Mouse (Mus musculus): ENCODE results near the gene H2-M10.4. TPM values are rescaled to one million over a fixed set of nuclear protein-coding genes. Genes with fewer than 3 reads are reported as not detected.
"Not testable (repeated sequence)": the region's sequence is repeated elsewhere in the genome, so short reads cannot be mapped to it uniquely, and the experiment has no call there.

H2-M10.4 gene
- not detected in 2 replicates for polyA plus RNA-seq (2015; fragmentation: Nextera tagmentation; extraction: Ambion mirVana)

GRCm38 (mm10) chr17:36462234-36462633 lies at the start of gene H2-M10.4:
H2-M10.4 (minus strand) TSS chr17:36462334.
- Histone ChIP-seq H3K36me3 (ENCODE audit: poor library complexity, severe bottlenecking) (no peaks in the 10 kb centered on the region), H3K4me2 (no peak within 1 kb of the TSS), H3K27ac (no peak within 1 kb of the TSS), H3K9ac (no peak within 1 kb of the TSS), H3K4me3 (no peak within 1 kb of the TSS), H3K9me3 (replicated peaks) (no peaks in the 10 kb centered on the region; the same call in 1 of the 2 replicates), H3K27me3 (no peaks in the 10 kb centered on the region), H3K4me1 (no peaks in the 10 kb centered on the region)
- ATAC-seq: no peak
- 93% methylated on average over 7 of the region's 7 CpGs for WGBS

GRCm38 (mm10) chr17:36503910-36504309 lies 41.8 kb upstream of the H2-M10.4 start:
- no peak for ATAC-seq
- Histone ChIP-seq H3K4me1 (no peaks in the 10 kb centered on the region), H3K9ac (no peak overlapping the region), H3K4me3 (no peak overlapping the region), H3K36me3 (ENCODE audit: poor library complexity, severe bottlenecking) (no peaks in the 10 kb centered on the region), H3K27me3 (no peaks in the 10 kb centered on the region), H3K9me3 (replicated peaks) (no peaks in the 10 kb centered on the region), H3K27ac (no peak overlapping the region), H3K4me2 (no peak overlapping the region)

- Histone ChIP-seq H3K36me3 (ENCODE audit: poor library complexity, severe bottlenecking) (no peaks in the 10 kb centered on the region), H3K9me3 (replicated peaks) (no peaks in the 10 kb centered on the region), H3K4me1 (no peaks in the 10 kb centered on the region), H3K4me3 (no peak overlapping the region), H3K4me2 (no peak overlapping the region), H3K27me3 (no peaks in the 10 kb centered on the region), H3K9ac (no peak overlapping the region), H3K27ac (no peak overlapping the region)
- 67% methylated on average over 1 of the region's 1 CpGs for WGBS
- no peak for ATAC-seq
Measured at GRCm38 (mm10) chr17:36500435-36500834, 38.3 kb upstream of the H2-M10.4 start.

- not testable (repeated sequence) for ATAC-seq; H3K4me2 ChIP-seq; H3K9ac ChIP-seq; H3K27me3 ChIP-seq; H3K36me3 ChIP-seq (ENCODE audit: poor library complexity, severe bottlenecking); H3K9me3 ChIP-seq (replicated peaks); H3K4me1 ChIP-seq; H3K4me3 ChIP-seq; H3K27ac ChIP-seq
- WGBS: 95% methylated on average over 16 of the region's 16 CpGs
Measured at GRCm38 (mm10) chr17:36488181-36488580, 26.0 kb upstream of the H2-M10.4 start.

- Histone ChIP-seq H3K36me3 (ENCODE audit: poor library complexity, severe bottlenecking) (no peaks in the 10 kb centered on the region), H3K27ac (no peak overlapping the region), H3K9me3 (replicated peaks) (no peaks in the 10 kb centered on the region), H3K4me3 (no peak overlapping the region), H3K27me3 (no peaks in the 10 kb centered on the region), H3K9ac (no peak overlapping the region), H3K4me1 (no peaks in the 10 kb centered on the region), H3K4me2 (no peak overlapping the region)
- 86% methylated on average over 1 of the region's 1 CpGs for WGBS
- ATAC-seq: no peak
Measured at GRCm38 (mm10) chr17:36486687-36487230, 24.6 kb upstream of the H2-M10.4 start.

- 89% methylated on average over 3 of the region's 3 CpGs for WGBS
- Histone ChIP-seq H3K27me3 (no peaks in the 10 kb centered on the region), H3K9ac (no peak overlapping the region), H3K9me3 (replicated peaks) (no peaks in the 10 kb centered on the region), H3K27ac (no peak overlapping the region), H3K36me3 (ENCODE audit: poor library complexity, severe bottlenecking) (no peaks in the 10 kb centered on the region), H3K4me1 (no peaks in the 10 kb centered on the region), H3K4me2 (no peak overlapping the region), H3K4me3 (no peak overlapping the region)
- no peak for ATAC-seq
Measured at GRCm38 (mm10) chr17:36483865-36484264, 21.7 kb upstream of the H2-M10.4 start.

GRCm38 (mm10) chr17:36456260-36456659 lies 5.9 kb downstream of the H2-M10.4 start:
- no peaks in the 10 kb centered on the region for H3K27me3 ChIP-seq
- no peak overlapping the region for H3K27ac ChIP-seq
- WGBS: 78% methylated on average over 4 of the region's 4 CpGs
- H3K4me3 ChIP-seq: no peak overlapping the region
- no peak for ATAC-seq
- H3K9me3 ChIP-seq (replicated peaks): no peaks in the 10 kb centered on the region; the same call in 1 of the 2 replicates
- no peak overlapping the region for H3K4me2 ChIP-seq
- no peak overlapping the region for H3K9ac ChIP-seq
- no peaks in the 10 kb centered on the region for H3K36me3 ChIP-seq (ENCODE audit: poor library complexity, severe bottlenecking)
- H3K4me1 ChIP-seq: no peaks in the 10 kb centered on the region

- no peaks in the 10 kb centered on the region for H3K36me3 ChIP-seq (ENCODE audit: poor library complexity, severe bottlenecking)
- H3K4me3 ChIP-seq: no peak overlapping the region
- H3K9me3 ChIP-seq (replicated peaks): no peaks in the 10 kb centered on the region
- no peak overlapping the region for H3K9ac ChIP-seq
- no peak overlapping the region for H3K27ac ChIP-seq
- no peak for ATAC-seq
- 83% methylated on average over 2 of the region's 2 CpGs for WGBS
- H3K4me1 ChIP-seq: no peaks in the 10 kb centered on the region
- H3K4me2 ChIP-seq: no peak overlapping the region
- H3K27me3 ChIP-seq: no peaks in the 10 kb centered on the region
Measured at GRCm38 (mm10) chr17:36431411-36431810, 30.7 kb downstream of the H2-M10.4 start.

- no peaks in the 10 kb centered on the region for H3K9me3 ChIP-seq (replicated peaks)
- ATAC-seq: peak; percentile 24; the same call in 1 of the 2 replicates
- no peak overlapping the region for H3K9ac ChIP-seq
- no peaks in the 10 kb centered on the region for H3K36me3 ChIP-seq (ENCODE audit: poor library complexity, severe bottlenecking)
- no peaks in the 10 kb centered on the region for H3K27me3 ChIP-seq
- H3K27ac ChIP-seq: no peak overlapping the region
- no peak overlapping the region for H3K4me3 ChIP-seq
- H3K4me2 ChIP-seq: no peak overlapping the region
- 25% methylated on average over 4 of the region's 4 CpGs for whole genome bisulfite sequencing
- H3K4me1 ChIP-seq: no peaks in the 10 kb centered on the region
Measured at GRCm38 (mm10) chr17:36418091-36418754, 43.9 kb downstream of the H2-M10.4 start.

- H3K9me3 ChIP-seq (replicated peaks): no peaks in the 10 kb centered on the region
- ATAC-seq: no peak
- H3K27me3 ChIP-seq: no peaks in the 10 kb centered on the region
- 65% methylated on average over 2 of the region's 2 CpGs for WGBS
- H3K4me3 ChIP-seq: no peak overlapping the region
- H3K27ac ChIP-seq: no peak overlapping the region
- H3K4me2 ChIP-seq: no peak overlapping the region
- H3K9ac ChIP-seq: no peak overlapping the region
- no peaks in the 10 kb centered on the region for H3K4me1 ChIP-seq
- no peaks in the 10 kb centered on the region for H3K36me3 ChIP-seq (ENCODE audit: poor library complexity, severe bottlenecking)
Measured at GRCm38 (mm10) chr17:36417416-36417815, 44.7 kb downstream of the H2-M10.4 start.

- H3K27ac ChIP-seq: no peak overlapping the region
- H3K36me3 ChIP-seq (ENCODE audit: poor library complexity, severe bottlenecking): no peaks in the 10 kb centered on the region
- no peaks in the 10 kb centered on the region for H3K4me1 ChIP-seq
- H3K4me2 ChIP-seq: no peak overlapping the region
- no peaks in the 10 kb centered on the region for H3K9me3 ChIP-seq (replicated peaks)
- WGBS: 79% methylated on average over 1 of the region's 1 CpGs
- no peak overlapping the region for H3K9ac ChIP-seq
- H3K4me3 ChIP-seq: no peak overlapping the region
- no peaks in the 10 kb centered on the region for H3K27me3 ChIP-seq
- no peak for ATAC-seq
Measured at GRCm38 (mm10) chr17:36415407-36415806, 46.7 kb downstream of the H2-M10.4 start.

GRCm38 (mm10) chr17:36414361-36414760 lies 47.8 kb downstream of the H2-M10.4 start:
- no peaks in the 10 kb centered on the region for H3K4me1 ChIP-seq
- H3K4me3 ChIP-seq: no peak overlapping the region
- WGBS: 77% methylated on average over 1 of the region's 1 CpGs
- no peak overlapping the region for H3K4me2 ChIP-seq
- H3K27ac ChIP-seq: no peak overlapping the region
- no peak for ATAC-seq
- H3K9me3 ChIP-seq (replicated peaks): no peaks in the 10 kb centered on the region
- no peaks in the 10 kb centered on the region for H3K36me3 ChIP-seq (ENCODE audit: poor library complexity, severe bottlenecking)
- no peak overlapping the region for H3K9ac ChIP-seq
- H3K27me3 ChIP-seq: no peaks in the 10 kb centered on the region
